Mouse (Mus musculus) lung, adult 2 months (tissue): Measurements from ENCODE around the gene Tifa.

Experiments
- CTCF ChIP-seq: fragments of 200-500 bp; IDR thresholded peaks from 2 replicates; pipeline ENCODE4 v1.5.1; 2011; ENCODE audit warnings: mild to moderate bottlenecking, low read length, control low read depth; ENCODE audit not compliant: insufficient read depth
- POLR2A ChIP-seq: fragments of 200-500 bp; IDR thresholded peaks from 2 replicates; pipeline ENCODE4 v1.6.1; 2011; ENCODE audit warnings: low read depth, mild to moderate bottlenecking, control low read depth, low read length, borderline replicate concordance; ENCODE audit errors: extremely low read depth

DNA sequence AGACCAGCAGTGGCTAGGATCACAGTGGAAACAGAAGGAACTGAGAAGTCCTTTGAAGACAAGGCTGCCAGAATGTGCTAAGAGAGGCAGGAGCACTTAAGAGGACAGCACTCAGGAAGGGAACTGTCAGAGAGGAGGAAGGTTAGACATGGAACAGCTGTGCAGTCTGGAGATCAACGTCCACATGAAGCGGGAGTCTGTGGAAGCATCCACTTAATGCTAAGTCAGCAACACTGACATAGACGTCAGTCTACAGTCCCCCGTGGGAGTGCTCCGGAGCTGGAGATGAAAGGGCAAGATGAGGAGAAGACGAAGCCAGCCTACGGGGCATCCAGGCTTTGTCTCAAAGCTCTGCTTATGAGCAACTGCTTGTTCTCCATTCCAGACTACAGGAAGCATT lies 37.5 kb downstream of the Tifa start:
- TF ChIP-seq POLR2A (no peak), CTCF (no peak)
